Mouse (Mus musculus): Measurements from ENCODE around the gene Ttll3. TPM values are rescaled to one million over a fixed set of nuclear protein-coding genes. Genes with fewer than 3 reads are reported as not detected.

Ttll3 gene
- 10 to 100 TPM in 1 of 2 experiments, 1 to 10 TPM in 1; 9.7 to 15.2 TPM for polyA plus RNA-seq (2017; shearing (Covaris generic))

GRCm38 (mm10) chr6:113388960-113389359 is at the start of gene Ttll3:
Ttll3 (plus strand) TSS chr6:113389260.

DNA sequence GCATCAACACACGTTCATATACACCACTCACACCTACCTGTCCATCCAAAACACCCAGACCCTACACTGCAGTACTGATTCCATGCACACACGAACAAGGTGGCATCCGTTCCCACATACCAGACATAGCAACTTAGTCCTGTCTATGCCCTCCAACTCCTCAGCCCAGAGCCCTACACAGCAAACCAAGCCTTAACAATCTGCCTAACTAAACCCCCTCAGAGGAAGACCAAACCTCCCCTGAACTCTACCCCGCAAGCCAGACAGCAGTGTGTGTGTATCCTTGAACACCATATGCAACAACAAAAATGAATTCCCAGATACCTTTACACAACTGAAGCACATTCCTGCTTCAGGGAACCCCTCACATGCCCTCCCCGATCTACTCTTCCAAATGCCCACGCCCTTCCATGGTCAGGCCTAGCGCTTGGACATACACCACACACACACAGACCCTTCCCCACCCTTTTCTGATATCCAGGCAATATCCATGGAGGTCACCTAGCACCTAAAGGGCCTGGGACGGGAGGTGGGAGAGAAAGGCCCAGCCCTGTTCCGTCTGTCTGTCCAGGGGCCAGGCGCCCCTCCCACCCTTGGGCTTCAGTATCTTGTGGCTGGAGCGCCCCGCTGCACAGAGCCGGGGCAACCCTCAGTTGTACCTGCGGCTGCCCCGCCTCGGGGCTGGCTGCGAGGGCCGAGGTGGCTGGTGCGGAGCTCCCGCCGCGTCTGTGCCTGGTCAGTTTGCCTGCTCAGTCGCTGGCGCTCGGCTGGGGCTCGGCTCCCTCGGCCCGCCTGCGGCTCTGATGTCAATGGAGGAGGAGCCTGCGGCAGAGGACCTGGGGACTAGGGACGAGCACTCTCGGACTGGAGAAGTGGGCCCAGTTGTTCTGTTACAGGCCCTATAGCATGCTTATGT is 45.6 kb upstream of the Ttll3 start, which contains the start of gene Camk1:
Camk1 (minus strand) TSS at position 808 of the 916 bp plus-strand sequence.

GRCm38 (mm10) chr6:113377496-113378385 is 11.3 kb upstream of the Ttll3 start, which contains the start of the genes Tada3 and Arpc4:
Tada3 (minus strand) TSS chr6:113377883.
Arpc4 (plus strand) TSS chr6:113378115.

DNA sequence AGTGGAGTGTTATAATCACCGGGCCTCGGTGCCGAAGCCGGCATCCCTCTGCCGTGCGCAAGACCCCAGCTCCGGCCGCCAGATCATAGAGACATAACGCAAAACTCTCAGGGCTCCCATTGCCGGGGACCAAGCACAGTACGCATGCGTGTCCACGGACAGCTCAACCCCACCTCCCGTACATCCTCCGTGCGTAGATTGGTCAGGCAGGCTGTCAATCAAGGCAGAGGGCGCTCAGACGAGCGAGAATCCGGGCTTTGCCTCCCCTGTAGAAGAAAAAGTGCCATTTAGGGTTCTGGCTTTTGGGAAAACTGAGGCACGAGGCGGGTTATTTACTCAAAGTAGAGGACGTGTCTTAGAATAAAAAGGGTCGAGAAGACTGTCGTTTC is 30.1 kb downstream of the Ttll3 start, which contains the start of gene Rpusd3:
Rpusd3 (minus strand) TSS at position 142 of the 389 bp plus-strand sequence.

GRCm38 (mm10) chr6:113435664-113436205 is 46.7 kb downstream of the Ttll3 start, which contains the start of gene Cidec:
Cidec (minus strand) TSS chr6:113435760.

GRCm38 (mm10) chr6:113442442-113443090 is 53.5 kb downstream of the Ttll3 start, which contains the start of gene Jagn1:
Jagn1 (plus strand) TSS chr6:113442569.

DNA sequence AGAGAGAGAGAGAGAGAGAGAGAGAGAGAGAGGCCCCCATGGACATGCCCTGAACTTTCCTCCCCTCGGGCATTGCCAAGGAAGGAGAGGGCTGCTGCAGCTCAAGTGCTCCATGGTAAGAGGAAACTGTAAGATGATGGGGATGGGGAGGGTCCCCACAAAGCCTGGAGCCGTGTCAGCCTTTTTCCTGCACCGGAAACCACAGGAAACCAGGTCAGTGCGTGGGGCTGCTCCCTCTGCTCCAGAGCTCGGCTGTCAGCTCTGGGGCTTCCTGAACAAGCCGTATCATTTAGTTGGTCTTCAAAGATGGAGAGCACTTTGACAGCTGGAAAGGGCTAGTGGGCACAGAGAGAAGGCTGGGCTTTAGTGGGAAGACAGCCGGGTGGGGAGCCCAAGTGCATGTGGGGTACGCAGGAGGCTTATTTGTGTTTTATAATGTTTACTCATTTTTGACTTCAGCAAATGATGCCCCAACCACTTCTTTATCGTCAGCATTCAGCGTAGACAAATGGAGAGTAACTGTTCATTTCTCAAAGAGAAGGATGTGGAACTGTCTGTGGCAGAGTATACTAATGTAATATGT is 69.0 kb downstream of the Ttll3 start, which contains the start of gene Il17re:
Il17re (plus strand) TSS at position 533 of the 583 bp plus-strand sequence.

Other genes starting within 250 kb of the Ttll3 start
- gene Lhfpl4, start 193.9 kb upstream of the Ttll3 start, polyA plus RNA-seq (2017; shearing (Covaris generic)), result under 1 TPM; 0.41 to 0.58 TPM
- 10 to 100 TPM; 29.7 to 54.1 TPM for gene Mtmr14, start 151.4 kb upstream of the Ttll3 start, polyA plus RNA-seq (2017; shearing (Covaris generic))
- under 1 TPM; 0.11 to 0.31 TPM for gene Cpne9, start 107.0 kb upstream of the Ttll3 start, polyA plus RNA-seq (2017; shearing (Covaris generic))
- gene Brpf1, start 82.1 kb upstream of the Ttll3 start, polyA plus RNA-seq (2017; shearing (Covaris generic)), result 10 to 100 TPM; 36.5 to 38.2 TPM
- gene Ogg1, start 62.3 kb upstream of the Ttll3 start, polyA plus RNA-seq (2017; shearing (Covaris generic)), result 10 to 100 TPM; 11.2 to 12.0 TPM
- 1 to 10 TPM; 2.5 to 3.8 TPM for gene Camk1, start 45.3 kb upstream of the Ttll3 start, polyA plus RNA-seq (2017; shearing (Covaris generic))
- gene Tada3, start 11.4 kb upstream of the Ttll3 start, polyA plus RNA-seq (2017; shearing (Covaris generic)), result 10 to 100 TPM; 41.1 to 54.4 TPM
- gene Arpc4, start 11.1 kb upstream of the Ttll3 start, polyA plus RNA-seq (2017; shearing (Covaris generic)), result 100 to 1,000 TPM; 462 to 693 TPM
- gene Rpusd3, start 30.1 kb downstream of the Ttll3 start, polyA plus RNA-seq (2017; shearing (Covaris generic)), result 10 to 100 TPM; 14.5 to 22.2 TPM
- under 1 TPM in 1 of 2 experiments, not detected in 1; 0.93 TPM for gene Cidec, start 46.5 kb downstream of the Ttll3 start, polyA plus RNA-seq (2017; shearing (Covaris generic))
- gene Jagn1, start 53.3 kb downstream of the Ttll3 start, polyA plus RNA-seq (2017; shearing (Covaris generic)), result 10 to 100 TPM; 43.6 to 54.2 TPM
- gene Il17re, start 69.2 kb downstream of the Ttll3 start, polyA plus RNA-seq (2017; shearing (Covaris generic)), result under 1 TPM; 0.21 to 0.69 TPM
- gene Il17rc, start 82.2 kb downstream of the Ttll3 start, polyA plus RNA-seq (2017; shearing (Covaris generic)), result under 1 TPM; 0.36 to 0.42 TPM
- gene Creld1, start 94.0 kb downstream of the Ttll3 start, polyA plus RNA-seq (2017; shearing (Covaris generic)), result 1 to 10 TPM; 5.9 to 8.9 TPM
- gene Prrt3, start 112.7 kb downstream of the Ttll3 start, polyA plus RNA-seq (2017; shearing (Covaris generic)), result under 1 TPM; 0.31 to 0.48 TPM
- gene Emc3, start 142.4 kb downstream of the Ttll3 start, polyA plus RNA-seq (2017; shearing (Covaris generic)), result 10 to 100 TPM; 92.2 to 98.0 TPM
- gene Fancd2, start 142.4 kb downstream of the Ttll3 start, polyA plus RNA-seq (2017; shearing (Covaris generic)), result 1 to 10 TPM; 4.3 to 4.5 TPM
- gene Fancd2os, start 211.5 kb downstream of the Ttll3 start, polyA plus RNA-seq (2017; shearing (Covaris generic)), result not detected
- gene Brk1, start 215.5 kb downstream of the Ttll3 start, polyA plus RNA-seq (2017; shearing (Covaris generic)), result 100 to 1,000 TPM; 245 to 260 TPM
- gene Vhl, start 234.7 kb downstream of the Ttll3 start, polyA plus RNA-seq (2017; shearing (Covaris generic)), result 10 to 100 TPM; 28.5 to 32.0 TPM
- gene Irak2, start 249.2 kb downstream of the Ttll3 start, polyA plus RNA-seq (2017; shearing (Covaris generic)), result 10 to 100 TPM; 27.6 to 42.3 TPM

Measured in activated CD4-positive, CD25-positive, alpha-beta regulatory T cell (primary cell).